Mouse (Mus musculus): ENCODE data around the gene Myh7. TPM values are rescaled to one million over a fixed set of nuclear protein-coding genes. Genes with fewer than 3 reads are reported as not detected.

The Myh7 gene
- polyA plus RNA-seq (2012; rRNA removed): 0.05 and 0.32 TPM in 2 replicates

GRCm38 (mm10) chr14:54994136-54994868, at the start of gene Myh7:
Gene Myh7 (minus strand): TSS chr14:54994626.

DNA sequence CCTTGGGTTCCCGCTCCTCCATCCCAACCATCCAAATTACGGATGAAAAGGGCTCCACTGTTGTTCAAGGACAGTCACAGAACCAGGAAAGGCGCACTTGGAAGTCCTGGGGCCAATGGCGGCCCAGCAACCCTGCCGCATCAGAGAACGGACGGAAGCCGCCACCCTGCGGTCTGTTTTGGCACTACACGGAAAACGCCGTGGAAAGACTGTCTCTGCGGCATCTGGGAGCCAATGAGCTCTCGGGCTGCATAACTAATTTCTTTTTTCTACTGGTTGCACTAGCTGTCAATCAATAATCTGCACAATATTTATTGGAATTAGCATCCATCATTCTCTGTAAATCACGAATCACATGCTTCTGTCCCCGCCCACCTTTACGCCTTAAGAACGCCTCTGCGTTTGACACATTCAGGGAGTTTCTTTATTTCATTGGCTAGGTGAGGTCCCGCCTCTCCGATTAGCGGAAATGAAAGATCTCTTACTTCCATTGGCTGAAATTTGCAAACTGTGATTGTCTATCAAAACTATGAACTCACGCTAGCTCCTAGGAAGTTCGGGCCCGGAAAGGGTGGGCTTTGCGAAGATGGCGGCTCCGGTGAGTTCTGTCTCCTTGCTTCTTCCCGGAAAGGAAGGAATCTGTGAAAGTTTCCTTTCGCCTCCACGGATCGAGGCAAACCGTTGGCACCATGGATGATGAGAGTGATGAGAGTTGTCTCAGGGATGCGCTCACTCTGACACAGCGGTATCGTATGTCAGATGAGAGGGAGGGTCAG, 20.8 kb upstream of the Myh7 start, which contains the start of gene Ngdn:
TSS of gene Ngdn (plus strand) at position 464 of the 776 bp plus-strand sequence.

DNA sequence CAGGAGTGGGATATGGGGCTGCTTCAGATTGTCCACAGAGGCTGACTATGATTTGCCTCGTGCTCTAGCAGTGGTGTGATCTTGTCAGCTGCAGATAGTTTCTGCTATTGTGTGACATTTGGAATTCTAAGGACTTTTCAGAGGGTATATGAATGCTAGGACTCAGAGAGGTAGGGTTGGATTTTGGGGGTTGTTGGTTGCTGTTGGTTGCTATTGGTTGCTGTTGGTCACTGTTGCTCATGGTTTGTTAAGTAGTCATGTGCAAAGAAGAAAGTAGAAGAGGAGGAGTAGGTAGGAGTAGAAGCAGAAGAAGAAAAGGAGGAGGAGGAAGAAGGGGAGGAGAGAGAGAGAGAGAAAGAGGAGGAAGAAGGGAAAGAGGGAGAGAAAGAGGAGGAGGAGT, 17.8 kb downstream of the Myh7 start, which contains the start of gene Gm17428:
TSS of gene Gm17428 (plus strand) at position 301 of the 400 bp plus-strand sequence.

GRCm38 (mm10) chr14:54966320-54966977, 28.0 kb downstream of the Myh7 start, which contains the start of gene Myh6:
Gene Myh6 (minus strand): TSS chr14:54966927.

GRCm38 (mm10) chr14:54935904-54936830, 58.3 kb downstream of the Myh7 start, which contains the start of gene Cmtm5:
Gene Cmtm5 (plus strand): TSS chr14:54936261.

DNA sequence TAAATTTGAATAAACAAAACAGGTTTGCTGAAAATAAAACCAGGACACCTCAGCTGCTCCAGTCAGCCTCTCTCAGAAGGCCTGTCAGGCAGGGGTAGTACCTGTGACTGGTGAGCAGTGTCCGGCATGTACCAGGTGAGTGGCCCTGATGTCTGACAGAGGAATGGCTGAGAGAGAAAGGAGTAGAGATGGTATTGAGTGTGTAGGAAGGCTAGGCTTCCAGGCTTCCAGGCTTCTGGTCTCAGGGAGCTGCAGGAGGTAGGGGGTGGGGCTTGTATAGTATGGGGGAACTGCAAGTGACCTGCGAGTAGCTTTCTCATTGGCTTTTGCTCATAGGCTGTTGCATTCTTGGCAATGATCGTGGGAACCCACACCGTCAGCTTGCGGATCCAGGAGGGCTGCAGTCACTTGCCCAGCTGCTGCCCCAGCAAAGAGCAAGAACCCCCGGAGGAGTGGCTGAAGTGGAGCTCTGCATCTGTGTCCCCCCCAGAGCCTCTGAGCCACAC, 61.7 kb downstream of the Myh7 start, which contains the start of gene Il25:
TSS of gene Il25 (plus strand) at position 51 of the 506 bp plus-strand sequence.

DNA sequence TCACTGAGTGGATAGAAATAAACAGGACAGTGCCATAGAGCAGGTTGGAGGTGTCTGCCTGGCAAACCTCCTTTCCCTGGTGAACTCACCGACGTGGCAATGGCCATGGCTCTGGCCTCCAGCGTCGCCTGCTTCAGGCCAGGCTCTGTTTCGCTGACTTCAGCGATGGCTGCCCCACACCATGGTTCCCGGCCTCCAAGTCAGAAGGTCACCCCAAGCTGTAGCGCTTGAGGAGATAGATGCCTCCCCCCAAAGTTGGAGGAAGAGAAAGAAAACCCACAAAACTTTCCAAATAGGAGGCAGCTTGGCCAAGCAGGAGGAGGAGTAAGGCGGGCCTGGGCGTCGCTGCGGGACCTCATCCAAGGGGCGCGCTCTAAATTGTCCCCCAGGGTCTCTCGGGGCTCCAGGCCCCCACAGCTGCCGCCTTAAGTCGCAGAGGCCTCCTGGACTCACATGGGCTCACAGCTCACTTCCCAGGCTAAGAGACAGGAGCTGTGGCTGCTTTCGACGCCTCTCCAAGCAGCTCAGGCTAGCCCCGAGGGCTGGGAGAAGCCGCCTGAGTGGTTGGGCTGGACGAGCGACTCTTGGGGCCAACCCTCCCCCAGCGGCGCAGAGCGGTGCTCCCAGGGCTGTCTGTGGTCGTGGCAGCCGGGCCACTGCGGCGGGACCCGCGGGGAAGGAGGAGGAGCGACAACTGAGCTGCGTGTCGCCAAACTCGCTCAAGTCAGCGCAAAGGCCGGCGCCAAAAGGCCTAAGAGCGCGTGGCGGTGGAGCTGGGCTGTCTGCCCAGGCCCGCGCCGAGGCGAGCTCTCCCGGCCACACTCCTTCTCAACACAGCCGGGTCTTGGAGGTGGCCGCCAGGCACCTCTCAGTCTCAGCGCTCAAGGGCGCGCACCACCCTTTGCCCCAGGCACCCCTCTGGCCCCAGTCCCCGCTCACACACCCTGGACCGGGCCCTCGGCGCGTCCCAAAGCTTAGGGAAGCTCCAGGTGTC, 68.8 kb downstream of the Myh7 start, which contains the start of gene Efs:
TSS of gene Efs (minus strand) at position 778 of the 994 bp plus-strand sequence.

Other genes starting within 250 kb of the Myh7 start
- gene Slc7a8, start 212.7 kb downstream of the Myh7 start, polyA plus RNA-seq (2012; rRNA removed): 7.8 and 8.6 TPM in 2 replicates
- gene Rnf212b, start 180.5 kb downstream of the Myh7 start, polyA plus RNA-seq (2012; rRNA removed): not detected in 2 replicates
- 2.2 and 4.0 TPM in 2 replicates for gene Homez, start 123.7 kb downstream of the Myh7 start, polyA plus RNA-seq (2012; rRNA removed)
- 19.1 and 22.7 TPM in 2 replicates for gene Ppp1r3e, start 117.1 kb downstream of the Myh7 start, polyA plus RNA-seq (2012; rRNA removed)
- 57.4 and 72.3 TPM in 2 replicates for gene Bcl2l2, start 111.2 kb downstream of the Myh7 start, polyA plus RNA-seq (2012; rRNA removed)
- 10.2 and 19.3 TPM in 2 replicates for gene Gm20521, start 111.2 kb downstream of the Myh7 start, polyA plus RNA-seq (2012; rRNA removed)
- 56.7 and 65.4 TPM in 2 replicates for gene Pabpn1, start 102.1 kb downstream of the Myh7 start, polyA plus RNA-seq (2012; rRNA removed)
- 30.7 and 38.2 TPM in 2 replicates for gene Slc22a17, start 81.5 kb downstream of the Myh7 start, polyA plus RNA-seq (2012; rRNA removed)
- 13.0 and 13.8 TPM in 2 replicates for gene Efs, start 68.5 kb downstream of the Myh7 start, polyA plus RNA-seq (2012; rRNA removed)
- 0.67 and 0.92 TPM in 2 replicates for gene Il25, start 61.9 kb downstream of the Myh7 start, polyA plus RNA-seq (2012; rRNA removed)
- gene Cmtm5, start 58.4 kb downstream of the Myh7 start, polyA plus RNA-seq (2012; rRNA removed): 2.8 and 3.5 TPM in 2 replicates
- 0.06 TPM in 1 of 2 replicates, not detected in the other for gene Myh6, start 27.7 kb downstream of the Myh7 start, polyA plus RNA-seq (2012; rRNA removed)
- not detected in 2 replicates for gene Gm17428, start 17.7 kb downstream of the Myh7 start, polyA plus RNA-seq (2012; rRNA removed)
- 9.1 and 11.1 TPM in 2 replicates for gene Ngdn, start 20.8 kb upstream of the Myh7 start, polyA plus RNA-seq (2012; rRNA removed)
- gene Zfhx2, start 97.7 kb upstream of the Myh7 start, polyA plus RNA-seq (2012; rRNA removed): 2.0 and 2.7 TPM in 2 replicates
- gene Thtpa, start 100.2 kb upstream of the Myh7 start, polyA plus RNA-seq (2012; rRNA removed): 5.6 and 6.1 TPM in 2 replicates
- gene Ap1g2, start 112.0 kb upstream of the Myh7 start, polyA plus RNA-seq (2012; rRNA removed): 65.8 and 73.0 TPM in 2 replicates
- 5.5 and 7.1 TPM in 2 replicates for gene Jph4, start 122.3 kb upstream of the Myh7 start, polyA plus RNA-seq (2012; rRNA removed)
- not detected in 2 replicates for gene Dhrs2, start 227.4 kb upstream of the Myh7 start, polyA plus RNA-seq (2012; rRNA removed)